Mouse (Mus musculus) right cerebral cortex, postnatal 14 days (tissue): Measurements from ENCODE around the gene Mlkl.
"Not testable (repeated sequence)": the region's sequence is repeated elsewhere in the genome, so short reads cannot be mapped to it uniquely, and the experiment has no call there.

ENCODE experiments used
- DNase-seq: peaks from one replicate; pipeline ENCODE4 v3.0.0; 2022

Mlkl gene

DNA sequence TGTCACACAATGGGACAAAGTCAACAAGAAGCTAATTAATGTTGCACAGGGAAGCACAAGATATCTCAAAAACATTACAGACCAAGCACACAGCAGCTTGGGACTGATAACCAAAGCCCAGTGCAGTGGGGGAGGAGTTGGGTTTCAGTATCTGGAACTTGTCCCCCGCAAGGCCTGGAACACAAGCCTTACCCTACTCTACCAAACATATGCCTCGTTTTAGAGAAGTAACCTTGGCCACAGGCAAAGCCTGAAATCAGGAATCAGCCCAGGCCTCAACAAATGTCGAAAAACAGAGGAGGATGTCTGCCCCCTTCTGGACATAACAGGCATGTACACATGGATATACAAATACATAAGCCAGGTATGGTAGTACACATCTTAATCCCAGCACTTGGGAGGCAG, 25.2 kb downstream of the Mlkl start:
- no peak for DNase-seq

DNA sequence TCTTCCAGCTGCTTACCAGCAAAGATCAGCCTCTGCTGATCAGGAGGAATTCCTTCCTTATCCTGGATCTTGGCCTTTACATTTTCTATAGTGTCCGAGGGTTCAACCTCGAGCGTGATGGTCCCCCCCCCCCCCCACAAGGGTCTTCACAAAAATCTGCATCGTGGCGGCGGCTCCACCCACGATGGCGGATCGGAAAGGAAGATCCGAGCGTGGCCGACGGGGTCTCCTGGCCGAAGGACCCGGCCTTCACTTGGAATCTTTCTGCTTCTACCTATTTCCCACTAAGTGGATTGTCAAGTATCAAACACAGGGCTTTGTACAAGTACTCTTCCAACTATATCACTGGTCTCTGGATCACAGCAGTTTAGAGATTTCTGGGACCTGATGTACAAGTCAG, 28.0 kb downstream of the Mlkl start:
- DNase-seq = not testable (repeated sequence)

DNA sequence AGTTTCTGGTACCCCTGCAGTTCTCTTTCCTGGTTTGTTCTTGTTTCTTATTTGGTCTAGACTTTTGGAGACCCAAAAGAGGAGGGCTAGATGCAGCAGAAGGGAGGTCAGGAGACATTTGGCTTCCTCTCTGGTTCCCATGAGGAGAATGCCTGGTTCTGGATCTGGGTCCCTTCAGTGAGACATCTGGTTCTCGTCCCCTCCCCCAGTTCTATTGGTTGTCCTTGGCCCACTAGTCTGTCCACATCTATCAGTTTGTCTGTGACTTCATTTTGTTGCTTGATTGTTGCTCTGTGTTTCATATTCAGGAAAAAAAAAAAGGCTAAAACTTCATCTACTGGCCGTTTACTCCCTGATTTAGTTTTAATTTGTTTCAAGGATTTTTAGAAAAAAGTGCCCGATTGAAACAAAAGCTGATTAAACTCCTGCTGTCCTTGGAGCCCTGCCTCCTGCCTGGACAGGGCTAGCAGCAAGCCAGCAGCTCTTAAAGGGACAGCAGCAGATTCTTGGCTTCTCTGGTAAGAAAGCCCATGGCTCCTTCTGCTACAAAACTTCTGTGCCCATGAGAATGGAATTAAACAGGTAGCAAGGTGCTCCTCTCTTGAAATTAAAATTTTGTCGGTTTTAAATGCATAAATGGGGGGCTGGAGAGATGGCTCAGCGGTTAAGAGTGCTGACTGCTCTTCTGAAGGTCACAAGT, 32.8 kb downstream of the Mlkl start:
- no peak for DNase-seq

DNA sequence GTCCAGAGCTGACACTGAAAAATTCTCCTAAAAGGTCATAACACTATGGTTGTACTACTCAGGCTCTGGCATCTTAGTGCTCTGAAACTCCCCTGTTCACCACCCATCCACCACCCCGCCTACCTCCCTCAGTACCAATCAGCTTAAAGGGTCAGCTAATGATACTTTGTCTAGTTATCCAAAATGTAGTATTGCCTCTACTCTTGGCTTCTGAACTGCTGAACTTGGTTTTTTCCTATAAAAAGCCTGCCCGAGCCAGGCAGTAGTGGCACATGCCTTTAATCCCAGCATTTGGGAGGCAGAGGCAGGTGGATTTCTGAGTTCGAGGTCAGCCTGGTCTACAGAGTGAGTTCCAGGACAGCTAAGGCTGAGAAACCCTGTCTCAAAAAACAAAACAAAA, 33.6 kb downstream of the Mlkl start:
- DNase-seq = no peak

DNA sequence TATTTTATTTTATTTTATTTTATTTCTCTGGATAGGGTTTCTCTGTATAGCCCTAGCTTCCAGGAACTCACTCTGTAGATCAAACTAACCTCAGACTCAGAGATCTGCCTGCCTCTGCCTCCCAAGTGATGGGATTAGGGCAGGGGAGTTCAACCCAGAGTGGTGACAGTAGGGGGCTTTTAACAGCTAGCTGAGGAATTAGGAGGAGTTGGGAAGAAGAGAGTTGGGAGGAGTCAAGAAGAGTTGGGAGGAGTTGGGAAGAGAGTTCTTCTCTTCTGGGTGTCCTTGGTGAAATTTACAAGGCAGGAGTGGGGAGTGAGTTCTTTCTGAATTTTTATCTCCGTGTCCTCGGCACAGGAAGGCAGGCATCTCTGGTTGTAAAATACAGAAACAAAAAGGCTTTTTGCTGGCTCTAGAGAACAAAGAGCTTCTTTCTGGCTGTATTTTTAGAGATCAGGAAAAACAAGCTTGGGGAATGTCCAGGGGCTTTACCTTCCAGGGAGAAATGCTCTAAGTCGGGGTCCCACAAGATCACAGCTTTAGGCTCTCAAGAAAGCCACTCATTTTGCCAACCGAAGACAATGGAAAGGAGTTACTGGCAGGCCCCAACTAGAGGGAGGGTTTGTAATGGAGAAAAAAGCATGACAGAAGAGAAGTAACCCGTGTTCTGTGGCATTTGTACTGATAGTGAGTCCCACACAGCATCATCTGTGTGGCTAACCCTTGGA, 34.7 kb downstream of the Mlkl start:
- DNase-seq = not testable (repeated sequence)

DNA sequence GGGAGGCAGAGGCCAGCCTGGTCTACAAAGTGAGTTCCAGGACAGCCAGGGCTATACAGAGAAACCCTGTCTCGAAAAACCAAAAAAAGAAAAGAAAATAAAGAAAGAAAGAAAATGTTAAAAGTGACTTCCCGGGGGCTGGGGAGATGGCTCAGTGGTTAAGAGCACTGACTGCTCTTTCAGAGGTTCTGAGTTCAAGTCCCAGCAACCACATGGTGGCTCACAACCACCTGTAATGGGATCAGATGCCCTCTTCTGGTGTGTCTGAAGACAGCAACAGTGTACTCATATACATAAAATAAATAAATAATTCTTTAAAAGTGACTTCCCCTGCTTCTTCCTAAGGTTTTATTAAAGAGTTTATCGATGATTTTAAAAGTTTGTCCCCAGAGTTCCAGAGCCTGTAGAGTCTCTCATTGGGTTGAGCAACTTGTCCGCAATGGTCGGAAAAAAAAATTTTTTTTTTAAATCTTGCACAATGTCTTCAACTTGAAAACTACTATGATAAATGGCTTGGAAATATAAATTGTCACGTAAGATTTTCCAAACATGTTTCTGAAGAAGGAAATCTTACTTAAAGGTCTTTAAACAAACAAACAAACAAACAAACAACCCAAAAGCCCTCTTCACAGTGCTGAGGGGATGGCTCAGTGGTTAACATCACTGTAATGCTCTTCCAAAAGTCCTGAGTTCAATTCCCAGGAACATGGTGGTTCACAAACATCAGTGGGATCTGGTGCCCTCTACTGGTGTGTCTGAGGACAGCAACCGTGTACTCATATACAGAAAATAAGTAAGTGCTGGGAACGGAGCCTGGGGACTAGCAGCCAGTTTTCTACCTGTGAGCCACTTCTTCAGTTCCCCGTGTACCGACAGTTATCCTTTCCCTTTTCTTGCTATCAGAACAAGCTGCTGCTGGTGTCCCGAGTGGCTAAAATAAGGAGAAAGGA, 37.1 kb downstream of the Mlkl start:
- DNase-seq = no peak

DNA sequence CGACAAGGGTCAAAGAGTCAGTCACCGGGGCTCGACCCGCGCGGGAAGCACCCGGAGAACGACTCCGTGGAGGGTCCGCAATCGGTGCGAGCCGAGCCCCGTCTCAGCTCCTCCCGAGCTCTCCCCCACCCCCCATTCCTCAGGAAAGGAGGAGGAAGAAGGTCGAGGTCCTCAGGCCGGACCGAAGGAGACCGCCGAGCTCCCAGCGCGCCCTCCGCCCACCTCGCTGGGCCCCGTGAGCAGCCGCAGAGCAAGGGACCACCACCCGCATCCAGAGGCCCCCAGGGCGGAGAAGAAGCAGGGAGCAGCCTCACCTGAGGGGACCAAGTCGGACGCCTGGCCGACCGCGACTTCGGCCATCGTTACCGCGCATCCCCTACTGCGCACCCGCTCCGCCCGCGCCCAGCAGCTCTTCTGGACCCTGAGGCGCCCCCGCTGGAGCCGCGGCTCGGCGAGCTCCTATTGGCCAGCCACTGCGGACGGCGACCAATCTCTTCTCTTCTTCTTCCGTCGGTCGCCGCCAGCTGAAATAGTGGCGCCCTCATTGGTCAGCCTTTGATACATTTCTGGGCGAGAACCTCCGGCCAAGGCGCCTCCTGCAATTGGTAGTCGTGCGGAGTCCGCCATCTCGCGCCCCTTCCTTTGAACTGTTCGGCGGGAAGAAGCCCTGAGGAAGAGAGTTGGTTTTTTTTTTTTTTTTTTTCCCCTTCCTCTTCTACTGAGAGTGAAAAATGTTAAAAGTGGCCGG, 38.0 kb downstream of the Mlkl start, which contains the start of gene Rfwd3:
Gene Rfwd3 (minus strand): TSS at position 402 of the 748 bp plus-strand sequence.
- DNase-seq = peak; percentile 96

DNA sequence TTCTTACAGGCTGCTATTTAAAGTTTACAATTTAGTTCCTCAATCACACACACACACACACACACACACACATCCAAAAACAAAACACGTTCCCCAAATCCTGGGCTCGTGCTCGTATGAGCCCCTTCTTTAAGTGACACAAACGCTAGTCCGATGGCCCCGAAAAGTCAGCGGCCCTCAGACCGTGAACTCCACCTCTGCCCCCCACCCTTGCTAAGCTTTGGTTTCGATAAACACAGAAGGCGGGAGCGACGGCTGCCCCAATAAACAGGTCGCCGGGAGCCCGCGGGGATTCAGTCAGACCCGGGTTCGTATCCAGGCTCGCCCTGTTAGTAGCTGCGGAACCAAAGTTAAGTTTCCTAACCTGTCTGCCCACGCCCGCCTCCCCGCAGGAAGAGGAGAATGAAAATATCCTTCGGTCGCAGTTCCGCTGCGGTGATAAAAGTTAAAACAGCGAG, 38.6 kb downstream of the Mlkl start:
- DNase-seq = peak; percentile 38

DNA sequence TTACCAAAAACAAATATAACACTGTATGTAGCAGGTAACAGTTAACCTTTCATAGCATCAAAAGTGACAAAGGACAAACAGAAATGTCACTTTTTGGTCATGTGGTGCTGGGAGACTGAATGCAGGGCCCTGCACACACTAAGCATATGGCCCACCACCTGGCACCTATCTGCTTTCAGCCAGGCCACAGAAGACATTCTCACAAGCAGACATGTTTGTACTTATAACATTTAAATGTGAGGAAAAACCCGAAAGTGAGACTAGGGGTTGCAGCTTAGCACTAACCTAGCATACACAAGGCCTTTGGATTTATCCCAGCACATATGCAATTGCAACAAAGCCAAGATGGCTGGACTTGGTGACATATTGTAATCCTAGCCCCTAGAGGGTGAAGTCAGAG, 40.0 kb downstream of the Mlkl start:
- DNase-seq = no peak

DNA sequence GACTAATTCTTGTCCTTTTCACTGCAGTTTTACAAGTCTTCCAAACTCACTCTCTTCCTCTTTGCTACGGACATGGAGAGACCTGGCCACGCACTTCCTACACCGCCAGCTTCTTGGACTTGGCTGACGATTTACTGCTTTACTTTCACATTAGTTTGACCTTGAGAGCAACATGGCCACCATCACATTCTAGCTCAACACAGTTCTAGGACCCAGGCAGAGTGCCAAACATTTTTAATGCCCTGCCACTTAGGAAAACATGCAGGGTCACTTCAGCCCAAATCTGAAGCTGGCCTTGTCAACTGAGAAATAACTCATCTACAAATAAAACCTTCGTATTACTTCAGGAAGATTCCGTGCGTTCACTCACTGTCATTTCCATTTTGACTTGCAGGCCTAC, 46.2 kb downstream of the Mlkl start:
- DNase-seq = no peak

DNA sequence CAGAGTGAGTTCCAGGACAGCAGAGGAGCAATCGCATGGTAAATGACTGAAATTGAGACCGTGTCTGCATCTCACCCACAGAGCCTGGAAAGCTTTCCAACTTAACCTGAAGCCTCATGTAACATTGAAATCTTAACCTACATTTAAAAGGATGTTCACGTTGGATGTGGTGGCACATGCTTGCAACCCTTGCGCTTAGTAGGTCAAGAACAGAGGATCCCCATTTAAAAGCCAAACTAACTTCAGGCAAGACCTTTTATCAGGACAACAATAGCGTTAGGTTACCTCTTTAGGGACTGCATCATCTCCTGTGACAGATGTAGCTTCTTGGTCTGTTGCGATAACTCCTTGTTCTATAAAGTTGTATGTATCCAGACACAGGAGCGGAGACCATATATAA, 47.4 kb downstream of the Mlkl start:
- DNase-seq = no peak

DNA sequence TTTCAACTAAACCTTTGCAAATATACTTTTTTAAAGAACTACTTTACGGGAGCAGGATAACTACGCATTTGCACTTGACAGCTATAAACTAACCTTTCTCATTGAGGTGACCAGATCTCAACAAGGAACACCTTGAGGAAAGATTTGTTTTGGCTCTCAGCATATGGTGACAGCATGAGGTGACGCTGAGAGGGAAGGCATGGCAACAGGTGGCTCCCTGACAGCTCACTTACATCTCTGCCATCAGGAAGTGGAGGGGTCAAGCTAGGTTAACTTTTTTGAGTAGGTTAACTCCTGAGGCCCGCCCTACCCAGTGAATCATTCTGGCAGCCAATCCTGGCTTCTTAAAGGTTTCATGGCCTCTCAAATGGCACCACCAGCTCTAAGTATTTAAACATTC, 52.4 kb downstream of the Mlkl start:
- no peak for DNase-seq

DNA sequence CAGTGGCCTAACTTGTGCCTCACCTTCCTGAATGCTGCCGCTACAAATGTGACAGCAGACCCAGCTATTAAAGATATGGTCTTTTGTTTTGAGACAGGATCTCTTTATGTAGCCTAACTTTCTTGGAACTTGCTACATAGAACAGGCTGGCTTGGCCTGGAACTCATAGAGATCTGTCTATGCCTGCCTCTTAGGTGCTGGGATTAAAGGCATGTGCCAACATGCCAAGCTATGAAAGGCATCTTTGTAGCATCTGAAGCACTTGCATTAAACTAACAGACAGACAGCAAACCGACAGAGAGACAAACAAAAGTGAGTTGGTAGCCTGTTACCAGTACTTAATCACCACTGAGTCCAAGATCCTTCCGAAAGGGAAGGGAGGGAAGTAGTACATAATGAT, 55.9 kb downstream of the Mlkl start:
- no peak for DNase-seq

DNA sequence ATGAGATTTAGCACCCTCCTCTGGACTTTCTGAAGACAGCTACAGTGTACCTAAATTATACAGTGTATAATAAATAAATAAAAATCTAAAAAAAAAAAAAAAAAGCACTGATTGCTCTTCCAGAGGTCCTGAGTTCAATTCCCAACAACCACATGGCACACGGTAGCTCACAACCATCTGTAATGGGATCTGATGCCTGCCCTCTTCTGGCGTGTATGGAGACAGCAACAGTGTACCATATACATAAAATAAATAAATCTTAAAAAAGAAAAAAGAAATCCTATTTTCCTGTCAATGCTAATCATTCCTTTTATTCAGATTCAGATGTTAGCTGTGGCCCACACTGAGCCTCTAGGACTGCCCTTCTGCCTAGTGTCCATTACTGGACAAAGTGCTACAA, 69.7 kb downstream of the Mlkl start:
- DNase-seq = no peak

DNA sequence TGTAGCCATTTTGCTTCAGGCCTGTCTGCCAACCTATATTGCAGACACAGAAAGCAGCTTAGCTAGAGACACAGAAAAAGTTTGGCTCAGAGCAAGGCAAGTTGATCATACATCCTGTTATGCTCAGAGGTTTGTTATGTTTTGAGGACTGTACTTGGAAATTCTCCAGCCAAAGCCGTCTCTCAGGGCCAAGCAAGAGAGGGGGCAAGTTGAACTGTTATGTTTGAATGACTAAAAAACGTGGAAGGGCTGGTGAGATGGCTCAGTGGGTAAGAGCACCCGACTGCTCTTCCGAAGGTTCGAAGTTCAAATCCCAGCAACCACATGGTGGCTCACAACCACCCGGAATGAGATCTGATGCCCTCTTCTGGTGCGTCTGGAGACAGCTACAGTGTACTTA, 71.8 kb downstream of the Mlkl start:
- DNase-seq = not testable (repeated sequence)

DNA sequence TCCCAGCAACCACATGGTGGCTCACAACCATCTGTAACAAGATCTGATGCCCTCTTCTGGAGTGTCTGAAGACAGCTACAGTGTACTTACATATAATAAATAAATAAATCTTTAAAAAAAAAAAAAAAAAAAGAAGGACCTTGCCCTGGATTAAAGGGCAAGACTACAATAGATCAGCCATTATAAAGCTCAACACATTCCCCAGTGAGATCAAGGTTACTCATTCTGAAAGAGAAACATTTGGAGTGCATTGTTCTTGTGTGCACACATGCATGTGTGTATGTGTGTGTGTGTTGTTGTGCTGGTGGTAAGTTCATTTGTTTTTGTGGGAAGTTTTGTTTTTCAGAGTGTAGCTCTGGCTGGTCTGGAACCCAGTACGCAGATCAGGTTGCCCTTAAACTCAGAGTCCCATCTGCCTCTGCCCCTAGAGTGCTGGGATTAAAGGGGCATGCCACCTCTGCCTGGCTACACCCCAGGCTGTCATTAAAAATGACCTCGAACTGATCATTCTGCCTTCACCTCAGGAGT, 73.2 kb downstream of the Mlkl start:
- DNase-seq = no peak

DNA sequence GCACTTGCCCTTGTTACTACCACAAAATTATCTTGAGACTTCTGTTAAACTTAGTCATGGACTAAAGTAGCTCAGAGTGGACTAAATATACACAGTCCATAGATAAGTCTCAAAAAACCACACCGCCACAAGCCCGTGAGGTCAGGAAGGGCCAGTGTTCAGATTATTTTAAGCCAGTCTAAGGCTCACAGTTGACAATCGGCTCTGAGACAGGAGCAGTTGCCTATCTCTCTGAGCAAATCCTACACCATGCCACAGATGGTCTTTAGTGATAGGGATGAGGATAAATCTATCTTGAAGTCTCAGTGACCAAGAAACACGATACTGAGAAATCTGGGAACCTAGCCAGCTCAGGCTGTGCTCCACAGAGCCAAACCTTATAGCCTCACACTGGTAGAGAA, 76.0 kb downstream of the Mlkl start:
- no peak for DNase-seq
